Mouse (Mus musculus) hindbrain, embryonic 11.5 days (tissue): ENCODE data around the gene Mast4. TPM values are rescaled to one million over a fixed set of nuclear protein-coding genes. Genes with fewer than 3 reads are reported as not detected.

Experiments used
- ATAC-seq: fragments of 200-750 bp; cut with Nextera tagmentation; 2 replicates; pipeline ENCODE4 v1.8.0; 2017; ENCODE audit warnings: mild to moderate bottlenecking, moderate TSS enrichment, moderate library complexity; ENCODE audit not compliant: low FRiP score
- DNase-seq: peaks from one replicate; pipeline ENCODE4 v3.0.0-alpha.2; 2015; ENCODE audit warnings: low spot score
- H3K27ac ChIP-seq: fragments of 300-500 bp; sonication (generic); 2 replicates; pipeline ENCODE4 v1.5.1; 2014; ENCODE audit warnings: mild to moderate bottlenecking, low read depth, low read length
- H3K27me3 ChIP-seq: fragments of 300-500 bp; sonication (generic); 2 replicates; pipeline ENCODE4 v1.6.1; 2014; ENCODE audit warnings: mild to moderate bottlenecking, low read length, moderate library complexity, mixed read lengths; ENCODE audit not compliant: control insufficient read depth, insufficient read depth
- H3K36me3 ChIP-seq: fragments of 300-500 bp; sonication (generic); 2 replicates; pipeline ENCODE4 v1.6.1; 2014; ENCODE audit warnings: mild to moderate bottlenecking, low read length, moderate library complexity, mixed read lengths; ENCODE audit not compliant: control insufficient read depth, insufficient read depth
- H3K4me1 ChIP-seq: fragments of 300-500 bp; sonication (generic); replicated peaks from 2 replicates; pipeline ENCODE4 v1.6.1; 2014; ENCODE audit warnings: low read length, mixed read lengths; ENCODE audit not compliant: control insufficient read depth, insufficient read depth
- H3K4me2 ChIP-seq: fragments of 300-500 bp; sonication (generic); replicated peaks from 2 replicates; pipeline ENCODE4 v1.6.1; 2014; ENCODE audit warnings: mild to moderate bottlenecking, low read depth, low read length
- H3K4me3 ChIP-seq: fragments of 300-500 bp; sonication (generic); 2 replicates; pipeline ENCODE4 v1.5.1; 2014; ENCODE audit warnings: low read depth, low read length
- H3K9ac ChIP-seq: fragments of 300-500 bp; sonication (generic); 2 replicates; pipeline ENCODE4 v1.6.1; 2014; ENCODE audit warnings: low read depth, low read length
- H3K9me3 ChIP-seq: fragments of 300-500 bp; sonication (generic); 2 replicates; pipeline ENCODE4 v1.6.1; 2016; ENCODE audit warnings: low read length; ENCODE audit not compliant: control insufficient read depth
- WGBS: fragments of 180-500 bp; shearing (Covaris S2); extraction: QIAGEN DNeasy Blood & Tissue Kit; methylation state at CpG from one replicate; pipeline ENCODE4 v1.1.7; 2014; 5-methylcytosine and 5-hydroxymethylcytosine counted together
- polyA plus RNA-seq: library from polyadenylated mRNA; unstranded; fragments of >200 nt; fragmentation: Nextera tagmentation; extraction: Ambion mirVana; gene quantifications from 2 replicates; pipeline ENCODE4 v1.2.1, GENCODE M21; 2014

The Mast4 gene
- polyA plus RNA-seq, 1 experiment from 2014 or later: 26.9 TPM

DNA sequence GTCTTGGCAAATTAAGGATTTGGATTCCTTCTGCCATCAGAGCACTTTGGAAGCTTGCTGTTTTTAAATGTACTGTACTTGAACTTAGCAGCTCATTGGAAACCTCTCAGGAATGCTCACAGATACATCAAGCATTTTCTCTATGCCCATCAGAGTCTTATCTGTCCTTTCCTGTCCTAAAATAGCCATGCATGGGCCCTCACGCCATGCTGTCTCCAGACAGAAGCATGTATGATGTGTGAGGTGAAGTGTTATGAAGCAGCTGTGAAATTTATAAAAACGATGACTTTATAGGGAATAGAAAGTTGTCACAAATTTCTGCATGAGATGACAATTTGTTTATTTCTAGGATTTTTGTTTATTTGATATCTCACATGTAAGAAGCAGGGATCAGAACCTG is 378.8 kb downstream of the Mast4 start:
- no peak overlapping the region for H3K27ac ChIP-seq
- no peaks in the 10 kb centered on the region for H3K36me3 ChIP-seq
- no peak overlapping the region for H3K9ac ChIP-seq
- no peaks in the 10 kb centered on the region for H3K4me1 ChIP-seq
- 89% methylated on average over 2 of the region's 2 CpGs for WGBS
- H3K4me2 ChIP-seq: no peak overlapping the region
- H3K4me3 ChIP-seq: no peak overlapping the region
- no peaks in the 10 kb centered on the region for H3K27me3 ChIP-seq
- no peak for ATAC-seq
- DNase-seq: no peak
- no peaks in the 10 kb centered on the region for H3K9me3 ChIP-seq

DNA sequence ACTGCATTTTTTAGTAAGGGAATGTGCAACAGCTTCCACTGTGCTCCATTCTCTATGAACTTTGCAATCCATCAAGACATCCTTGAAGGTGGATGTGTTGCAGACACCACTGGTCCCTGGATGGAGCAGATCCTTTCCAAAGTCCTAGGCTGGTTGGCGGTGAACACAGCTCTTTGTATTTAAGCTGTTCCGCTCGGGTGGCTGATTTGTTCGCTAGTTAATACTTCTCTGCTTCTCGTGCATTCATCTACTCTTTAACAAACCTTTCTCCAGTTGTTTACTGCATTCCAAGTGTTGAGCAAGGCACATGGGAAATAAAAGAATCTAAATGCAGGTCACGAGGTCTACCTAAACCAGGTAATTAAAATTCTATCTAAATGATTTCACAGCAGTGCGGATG is 384.5 kb downstream of the Mast4 start:
- 61% methylated on average over 7 of the region's 7 CpGs for WGBS
- ATAC-seq (no peak), DNase-seq (no peak)
- no peaks in the 10 kb centered on the region for H3K27me3 ChIP-seq
- H3K4me2 ChIP-seq: no peak overlapping the region
- no peaks in the 10 kb centered on the region for H3K4me1 ChIP-seq
- no peak overlapping the region for H3K4me3 ChIP-seq
- H3K9me3 ChIP-seq: no peaks in the 10 kb centered on the region
- H3K9ac ChIP-seq: no peak overlapping the region
- H3K27ac ChIP-seq: no peak overlapping the region
- no peaks in the 10 kb centered on the region for H3K36me3 ChIP-seq

DNA sequence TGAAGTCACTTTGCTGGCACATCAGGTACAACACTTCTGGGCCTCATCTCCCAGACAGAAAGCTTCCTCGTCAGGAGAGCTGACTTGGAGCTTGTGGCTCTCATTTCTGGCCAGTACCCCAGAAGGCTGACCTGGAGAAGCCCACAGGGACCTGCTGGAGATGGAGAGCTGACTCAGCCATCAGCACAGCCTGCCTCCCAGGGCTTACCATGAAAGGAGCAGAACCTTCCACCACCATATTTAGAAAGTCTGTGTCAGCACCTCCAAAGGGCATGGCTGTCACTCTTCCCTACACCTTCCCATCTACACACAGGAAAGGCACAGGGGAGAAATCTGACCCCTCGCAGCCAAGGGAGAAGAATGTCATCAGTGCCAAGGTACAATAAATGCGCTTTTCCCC is 385.3 kb downstream of the Mast4 start:
- Histone ChIP-seq H3K4me1 (no peaks in the 10 kb centered on the region), H3K27ac (no peak overlapping the region), H3K9me3 (no peaks in the 10 kb centered on the region), H3K36me3 (no peaks in the 10 kb centered on the region), H3K4me3 (no peak overlapping the region), H3K27me3 (no peaks in the 10 kb centered on the region), H3K9ac (no peak overlapping the region), H3K4me2 (no peak overlapping the region)
- DNase-seq (no peak), ATAC-seq (no peak)
- 80% methylated on average over 3 of the region's 3 CpGs for WGBS

DNA sequence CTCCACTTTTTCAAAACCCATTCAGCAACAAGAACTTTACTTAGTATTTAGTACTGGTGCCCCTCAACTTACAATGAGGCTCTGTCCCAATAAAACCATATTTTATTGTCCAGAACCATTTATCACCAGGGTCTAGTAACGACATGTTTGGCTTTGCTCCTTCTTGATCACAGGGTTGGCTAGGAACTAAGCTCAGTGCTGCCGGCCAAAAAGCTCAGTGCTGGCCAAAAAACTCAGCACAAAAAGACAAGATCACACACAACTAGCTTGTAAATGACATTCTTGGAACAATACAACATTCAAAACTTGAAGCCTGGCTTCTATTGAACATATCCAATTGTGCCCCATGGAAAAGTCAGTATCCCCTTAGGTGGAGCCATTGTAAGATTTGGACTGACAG is 386.8 kb downstream of the Mast4 start:
- H3K9ac ChIP-seq: no peak overlapping the region
- no peaks in the 10 kb centered on the region for H3K9me3 ChIP-seq
- no peaks in the 10 kb centered on the region for H3K36me3 ChIP-seq
- H3K27me3 ChIP-seq: no peaks in the 10 kb centered on the region
- WGBS: 83% methylated on average over 2 of the region's 2 CpGs
- DNase-seq (no peak), ATAC-seq (no peak)
- no peak overlapping the region for H3K4me2 ChIP-seq
- no peak overlapping the region for H3K27ac ChIP-seq
- no peaks in the 10 kb centered on the region for H3K4me1 ChIP-seq
- no peak overlapping the region for H3K4me3 ChIP-seq

DNA sequence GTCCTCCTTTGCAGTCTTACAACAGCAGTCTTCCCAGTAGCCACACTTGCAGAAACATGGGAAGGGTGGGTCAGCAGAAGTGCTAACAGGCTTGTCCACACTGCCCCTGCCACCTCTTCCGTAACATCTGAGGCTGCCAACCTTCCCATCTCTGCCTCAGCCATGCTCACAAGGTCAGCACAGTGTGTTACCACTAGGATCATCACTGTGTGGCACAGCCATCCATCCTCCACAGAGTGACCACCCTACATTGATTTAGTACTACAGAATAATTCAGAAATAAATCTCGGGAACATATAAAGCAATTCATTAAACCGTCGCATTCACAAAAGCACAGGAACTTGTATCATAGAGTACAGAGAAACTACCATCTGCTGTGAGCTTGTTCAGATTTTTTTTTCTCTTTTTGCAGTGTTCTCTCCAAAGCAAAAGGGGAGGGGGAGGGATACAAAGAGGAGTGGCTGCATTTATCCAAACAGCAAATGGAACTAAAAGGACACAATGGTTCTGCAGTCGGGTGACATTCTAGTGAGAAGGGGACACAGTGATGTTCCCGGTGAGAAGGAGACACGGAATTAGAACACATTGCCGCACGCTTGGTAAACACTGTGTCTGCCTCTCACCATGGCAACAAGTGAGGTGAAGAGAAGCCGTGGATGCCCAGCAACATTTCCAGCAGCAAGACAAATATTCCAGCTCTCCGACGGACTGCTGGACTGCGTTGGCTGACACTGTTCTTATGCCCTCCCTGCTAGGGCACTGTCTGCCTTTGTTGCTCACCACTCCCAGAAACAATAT is 388.1 kb downstream of the Mast4 start:
- H3K36me3 ChIP-seq: no peaks in the 10 kb centered on the region
- no peaks in the 10 kb centered on the region for H3K27me3 ChIP-seq
- H3K4me2 ChIP-seq: no peak overlapping the region
- ATAC-seq: peak; percentile 75
- no peak overlapping the region for H3K9ac ChIP-seq
- H3K9me3 ChIP-seq: no peaks in the 10 kb centered on the region
- WGBS: 40% methylated on average over 13 of the region's 13 CpGs
- H3K27ac ChIP-seq: no peak overlapping the region
- no peak overlapping the region for H3K4me3 ChIP-seq
- H3K4me1 ChIP-seq: no peaks in the 10 kb centered on the region
- peak; percentile 33 for DNase-seq

DNA sequence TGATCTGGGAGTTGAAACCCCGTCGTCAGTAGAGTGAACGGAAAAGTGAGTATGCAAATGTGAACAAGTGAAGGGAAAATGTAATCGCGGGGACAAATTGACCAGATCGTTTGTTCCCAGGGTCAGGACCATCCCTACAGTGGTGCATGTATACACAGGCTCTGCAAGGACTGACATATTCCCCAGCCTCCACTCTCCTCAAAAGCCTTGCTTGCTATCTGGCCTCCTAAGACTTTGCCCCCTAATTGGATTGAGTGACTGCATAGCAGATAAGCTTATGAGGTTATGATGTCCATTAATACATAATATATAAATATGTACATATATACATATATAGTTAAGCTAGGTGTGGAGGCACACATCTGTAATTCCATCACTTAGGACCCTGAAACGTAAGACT is 388.8 kb downstream of the Mast4 start:
- H3K27ac ChIP-seq: no peak overlapping the region
- no peaks in the 10 kb centered on the region for H3K36me3 ChIP-seq
- no peaks in the 10 kb centered on the region for H3K9me3 ChIP-seq
- no peak overlapping the region for H3K9ac ChIP-seq
- no peak overlapping the region for H3K4me2 ChIP-seq
- H3K4me1 ChIP-seq: no peaks in the 10 kb centered on the region
- DNase-seq (no peak), ATAC-seq (no peak)
- WGBS: 93% methylated on average over 7 of the region's 7 CpGs
- no peaks in the 10 kb centered on the region for H3K27me3 ChIP-seq
- no peak overlapping the region for H3K4me3 ChIP-seq

DNA sequence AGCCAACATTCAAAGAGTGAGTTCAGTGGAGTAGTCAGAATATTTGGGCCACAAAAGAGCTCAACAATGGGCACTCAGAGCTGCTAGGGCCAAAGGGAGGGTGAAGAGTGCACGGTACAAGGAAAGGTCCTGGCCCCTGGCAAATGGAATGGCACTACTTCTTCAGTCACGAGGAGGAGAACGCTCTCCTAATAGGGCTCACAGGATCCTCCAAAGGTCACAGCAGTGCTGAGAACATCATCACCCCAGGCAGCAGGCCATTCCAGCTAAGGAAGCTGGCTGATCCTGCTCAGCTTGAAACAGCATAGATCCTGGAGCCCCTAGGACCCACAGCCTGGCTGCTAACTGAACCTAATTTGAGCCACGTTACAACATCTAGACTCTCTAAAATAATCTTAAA is 389.8 kb downstream of the Mast4 start:
- Histone ChIP-seq H3K9me3 (no peaks in the 10 kb centered on the region), H3K4me2 (no peak overlapping the region), H3K4me3 (no peak overlapping the region), H3K27me3 (no peaks in the 10 kb centered on the region), H3K36me3 (no peaks in the 10 kb centered on the region), H3K27ac (no peak overlapping the region), H3K4me1 (no peaks in the 10 kb centered on the region), H3K9ac (no peak overlapping the region)
- 69% methylated on average over 4 of the region's 4 CpGs for WGBS
- ATAC-seq (no peak), DNase-seq (no peak)

DNA sequence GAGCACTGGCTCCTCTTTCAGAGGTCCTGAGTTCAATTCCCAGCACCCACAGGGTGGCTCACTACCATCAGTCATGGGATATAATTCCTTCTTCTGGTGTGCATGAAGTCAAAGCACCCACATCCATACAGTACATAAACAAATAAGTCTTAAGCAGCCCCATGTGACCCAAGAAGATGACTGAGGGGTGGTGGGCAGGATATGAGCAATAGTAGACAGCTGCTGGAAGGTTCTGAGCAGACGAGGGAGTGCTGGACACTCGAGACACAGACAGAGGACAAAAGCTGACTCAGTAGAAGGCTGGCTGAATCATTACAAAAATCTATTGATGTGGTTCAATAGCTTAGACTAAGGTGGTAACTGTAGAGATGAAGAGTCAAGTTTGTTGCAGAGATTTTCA is 391.7 kb downstream of the Mast4 start:
- H3K4me1 ChIP-seq: no peaks in the 10 kb centered on the region
- no peak overlapping the region for H3K4me3 ChIP-seq
- H3K4me2 ChIP-seq: no peak overlapping the region
- no peak overlapping the region for H3K27ac ChIP-seq
- no peak overlapping the region for H3K9ac ChIP-seq
- DNase-seq (no peak), ATAC-seq (no peak)
- no peaks in the 10 kb centered on the region for H3K36me3 ChIP-seq
- no peaks in the 10 kb centered on the region for H3K9me3 ChIP-seq
- no peaks in the 10 kb centered on the region for H3K27me3 ChIP-seq
- WGBS: 75% methylated on average over 2 of the region's 2 CpGs

DNA sequence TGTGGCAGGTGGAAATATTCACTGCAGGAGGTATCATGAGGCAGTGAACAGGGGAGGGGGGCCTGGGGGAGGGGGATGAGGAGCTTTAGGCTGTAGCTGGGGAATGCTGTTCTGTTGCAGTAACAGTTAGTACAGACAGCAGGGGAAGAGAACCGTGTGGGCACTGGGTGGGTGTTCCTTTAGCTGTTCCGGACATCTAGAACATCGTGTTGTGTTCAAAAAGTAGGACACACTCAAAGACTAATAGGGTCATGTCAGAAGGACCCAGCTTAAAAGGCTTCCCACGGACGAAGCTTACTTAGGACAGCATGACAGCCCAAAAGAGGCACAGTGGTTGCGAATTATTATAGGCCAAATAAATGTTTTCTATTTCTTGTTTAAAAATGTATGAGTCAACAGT is 393.8 kb downstream of the Mast4 start:
- ATAC-seq: no peak
- 91% methylated on average over 6 of the region's 6 CpGs for WGBS
- H3K27ac ChIP-seq: no peak overlapping the region

More for the DNA sequence above, 393.8 kb downstream of the Mast4 start:
- H3K9ac ChIP-seq: no peak overlapping the region
- H3K4me2 ChIP-seq: no peak overlapping the region
- H3K4me1 ChIP-seq: no peaks in the 10 kb centered on the region
- no peak for DNase-seq
- H3K36me3 ChIP-seq: no peaks in the 10 kb centered on the region
- H3K27me3 ChIP-seq: no peaks in the 10 kb centered on the region
- no peak overlapping the region for H3K4me3 ChIP-seq
- H3K9me3 ChIP-seq: no peaks in the 10 kb centered on the region
